Mouse (Mus musculus) c-Kit-negative CD71-positive TER-119-positive erythroid progenitor cells, embryonic 14.5 days (primary cell): Measurements from ENCODE around the gene Ell.

Source experiments
- DNase-seq: peaks from one replicate; pipeline ENCODE4 v3.0.0-alpha.2; 2013; ENCODE audit warnings: low read depth, low spot score

The Ell gene

DNA sequence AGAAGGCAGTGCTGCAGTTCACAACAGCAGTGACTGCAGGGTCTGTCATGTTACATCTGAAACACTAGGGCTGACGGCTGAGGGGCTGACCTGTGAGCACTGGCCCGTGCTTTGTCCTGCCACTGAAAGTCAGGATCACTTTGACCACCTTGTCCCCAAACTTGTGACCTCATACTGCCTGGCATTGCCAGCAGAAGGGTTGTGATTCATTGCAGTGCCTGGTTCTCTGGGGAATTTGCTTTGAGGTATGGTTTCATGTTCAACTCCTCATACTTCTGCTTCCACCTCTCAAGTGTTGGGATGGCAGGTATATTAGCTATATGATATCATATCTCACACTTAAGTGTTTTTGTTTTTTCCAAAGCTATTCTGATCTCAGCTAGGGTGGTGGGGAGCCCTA, 3.6 kb upstream of the Ell start:
- no peak for DNase-seq

DNA sequence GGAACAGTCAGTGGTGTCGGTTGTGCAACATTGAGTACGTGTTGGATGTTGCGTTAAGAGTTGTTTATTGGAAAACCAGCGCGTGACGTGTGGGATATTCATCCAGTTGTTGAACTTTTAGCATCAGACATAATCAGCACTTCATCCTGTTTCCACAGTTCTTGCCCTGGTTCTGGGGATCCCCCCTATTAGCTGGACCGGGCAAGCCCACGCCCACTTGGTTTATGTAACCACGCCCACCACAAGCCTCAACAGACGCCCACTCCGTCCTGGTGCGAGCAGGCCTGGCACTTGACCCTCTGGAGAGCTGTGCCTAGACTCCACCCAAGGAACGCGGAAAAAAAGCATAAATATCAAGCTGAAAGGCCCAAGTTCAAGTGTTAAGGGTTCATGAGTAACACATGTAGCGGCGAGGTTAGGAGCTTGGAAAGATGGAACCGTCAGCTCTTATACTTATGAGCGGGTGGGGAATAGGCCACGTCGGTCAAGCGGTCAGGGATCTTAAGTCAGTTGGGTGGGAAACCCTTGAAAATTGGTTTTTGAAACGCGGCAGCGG, 1.2 kb upstream of the Ell start:
- DNase-seq: no peak

GRCm38 (mm10) chr8:70538633-70539076, 602 bp upstream of the Ell start:
- peak; percentile 99 for DNase-seq

DNA sequence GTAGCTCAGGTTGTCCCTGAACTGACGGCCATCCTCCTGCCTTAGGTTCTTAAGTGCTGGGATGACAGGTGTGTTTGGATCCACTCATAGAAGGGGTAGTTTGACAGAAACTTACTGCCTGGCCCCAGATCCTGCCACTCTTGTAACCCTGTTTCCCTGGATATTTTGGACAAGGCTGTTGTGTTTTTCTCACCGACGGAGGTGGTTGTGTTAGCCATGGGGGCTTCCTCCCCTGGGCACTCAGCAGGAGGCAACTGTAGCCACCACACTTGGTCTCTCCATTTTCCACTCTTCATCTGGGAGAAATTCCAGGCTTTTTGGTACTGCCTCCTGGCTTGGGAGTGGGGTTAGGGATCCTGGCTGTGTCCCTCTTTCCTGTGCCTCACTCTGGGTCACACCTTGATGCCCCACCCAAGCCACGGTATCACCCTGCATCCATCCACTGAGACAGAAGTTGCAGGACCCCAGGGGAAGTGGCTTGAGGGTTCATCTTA, 803 bp downstream of the Ell start:
- DNase-seq: no peak

DNA sequence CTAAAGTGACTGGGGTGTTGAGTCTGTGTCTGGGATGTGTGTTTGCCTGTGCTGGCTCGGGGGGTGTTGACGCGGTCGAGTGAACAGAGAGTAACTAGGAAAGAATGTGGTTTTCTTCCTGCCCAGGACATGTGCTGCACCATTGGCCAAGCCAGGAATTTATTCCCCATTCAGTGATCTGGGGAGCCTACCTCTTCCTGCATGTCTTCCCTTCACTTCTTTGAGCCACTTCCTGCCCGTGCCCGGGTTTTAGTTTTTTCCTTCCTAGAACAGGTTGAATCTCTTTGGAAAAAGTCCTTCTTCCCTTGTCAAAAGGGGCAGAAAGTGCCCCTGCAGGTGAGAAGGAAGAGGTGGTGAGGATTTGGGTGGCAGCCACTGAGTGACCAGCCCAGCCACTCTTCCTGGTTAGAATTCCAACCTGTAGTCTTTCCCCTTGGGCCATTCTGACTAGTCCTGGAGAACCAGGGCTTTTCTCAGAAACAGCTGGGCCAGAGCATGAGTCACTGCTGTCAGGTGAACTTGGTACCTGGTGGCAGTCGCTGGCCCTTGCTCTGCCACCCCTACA, 1.3 kb downstream of the Ell start:
- DNase-seq: no peak

DNA sequence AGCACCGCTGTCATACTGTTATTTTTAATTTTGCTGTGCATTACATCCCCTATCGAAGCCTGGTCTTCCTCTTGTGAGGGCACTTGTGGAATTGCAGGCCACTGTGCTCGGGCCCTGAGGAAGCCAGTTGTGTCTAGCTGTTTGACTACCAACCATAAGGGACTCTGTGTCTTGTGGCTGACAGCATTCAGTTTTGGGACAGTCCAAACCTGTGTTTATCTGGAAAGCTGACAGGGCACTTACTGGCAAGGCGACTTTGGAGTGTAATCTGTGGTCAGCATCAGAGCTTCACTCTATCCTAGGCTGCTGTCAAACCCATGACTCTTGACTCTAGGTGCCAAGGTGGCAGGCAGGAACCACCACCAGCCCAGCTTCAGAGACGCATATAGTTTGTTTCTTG, 1.8 kb downstream of the Ell start:
- no peak for DNase-seq

DNA sequence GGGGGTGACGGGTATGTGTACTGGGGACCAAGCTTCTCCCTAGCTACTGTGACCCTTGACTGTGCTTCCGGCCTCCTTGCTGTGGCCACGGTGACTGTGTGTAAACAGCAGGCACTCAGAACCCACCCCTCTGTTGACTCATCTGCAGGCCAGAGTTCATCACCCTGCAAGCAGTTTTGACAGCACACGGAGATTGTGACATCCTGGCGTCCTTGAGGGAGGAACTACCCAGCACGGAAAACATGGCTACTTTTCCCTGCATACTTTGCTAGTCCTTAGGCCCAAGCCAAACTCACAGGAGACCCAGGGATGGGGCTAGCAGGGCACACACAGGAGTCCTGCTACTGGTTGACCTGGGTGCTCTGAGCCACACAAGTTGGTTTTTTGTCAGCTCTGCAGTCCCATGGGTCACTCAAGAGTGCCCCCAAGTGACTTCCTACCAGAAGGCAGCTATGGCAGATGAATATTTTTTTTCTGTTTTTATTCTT, 5.0 kb downstream of the Ell start:
- DNase-seq: no peak

DNA sequence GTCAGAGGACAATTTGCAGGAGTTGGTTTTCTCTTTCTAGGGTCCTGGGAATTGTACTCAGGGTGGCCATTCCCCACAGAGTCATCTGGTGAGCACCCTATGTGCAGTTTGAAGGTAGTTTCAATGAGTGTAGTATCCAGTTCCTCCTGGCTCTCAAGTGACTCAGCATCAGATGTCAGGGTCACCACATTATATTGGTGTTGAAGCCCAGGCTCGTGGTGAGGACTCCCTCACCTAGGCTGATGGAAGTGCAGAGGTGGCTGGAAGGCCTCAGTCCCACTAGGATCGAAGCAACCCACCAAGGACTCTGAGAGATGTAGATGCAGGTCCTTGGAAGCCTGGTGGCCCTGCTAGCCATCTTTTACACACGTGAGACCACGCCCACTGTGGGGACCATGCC, 7.2 kb downstream of the Ell start:
- no peak for DNase-seq

GRCm38 (mm10) chr8:70547762-70548161, 8.5 kb downstream of the Ell start:
- DNase-seq: no peak

DNA sequence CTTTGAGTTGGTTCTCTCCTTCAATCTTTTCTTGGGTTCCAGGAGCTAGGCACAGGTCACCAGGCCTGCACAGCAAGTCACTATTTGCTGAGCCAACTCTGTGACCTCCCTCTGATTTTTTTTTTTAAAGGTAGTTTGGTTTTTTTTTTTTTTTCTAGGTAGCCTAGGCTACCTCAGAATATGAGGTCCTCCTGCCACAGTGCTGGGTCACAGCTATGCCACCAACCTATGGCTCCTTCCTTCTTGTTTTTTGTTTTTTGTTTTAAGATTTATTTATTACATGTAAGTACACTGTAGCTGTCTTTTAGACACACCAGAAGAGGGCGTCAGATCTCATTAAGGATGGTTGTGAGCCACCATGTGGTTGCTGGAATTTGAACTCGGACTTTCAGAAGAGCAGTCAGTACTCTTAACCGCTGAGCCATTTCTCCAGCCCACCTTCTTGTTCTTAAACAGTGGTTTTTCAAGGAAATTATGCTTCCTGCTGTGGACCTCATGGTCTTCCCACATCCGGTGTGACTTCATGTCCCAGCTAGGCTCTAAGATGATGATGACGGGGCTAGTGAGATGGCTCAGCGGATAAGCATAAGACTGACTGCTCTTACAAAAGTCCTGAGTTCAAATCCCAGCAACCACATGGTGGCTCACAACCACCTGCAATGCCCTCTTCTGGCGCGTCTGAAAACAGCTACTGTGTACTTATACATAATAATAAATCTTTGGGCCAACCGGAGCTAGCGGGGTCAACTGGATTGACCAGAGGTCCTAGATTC, 10.3 kb downstream of the Ell start:
- no peak for DNase-seq

- DNase-seq: no peak
These were observed 12.4 kb downstream of the Ell start for GRCm38 (mm10) chr8:70551558-70552161.

- no peak for DNase-seq
These were observed 13.6 kb downstream of the Ell start for GRCm38 (mm10) chr8:70552836-70553235.

GRCm38 (mm10) chr8:70553740-70554139, 14.5 kb downstream of the Ell start:
- no peak for DNase-seq

GRCm38 (mm10) chr8:70555079-70555747, 16.0 kb downstream of the Ell start:
- no peak for DNase-seq

DNA sequence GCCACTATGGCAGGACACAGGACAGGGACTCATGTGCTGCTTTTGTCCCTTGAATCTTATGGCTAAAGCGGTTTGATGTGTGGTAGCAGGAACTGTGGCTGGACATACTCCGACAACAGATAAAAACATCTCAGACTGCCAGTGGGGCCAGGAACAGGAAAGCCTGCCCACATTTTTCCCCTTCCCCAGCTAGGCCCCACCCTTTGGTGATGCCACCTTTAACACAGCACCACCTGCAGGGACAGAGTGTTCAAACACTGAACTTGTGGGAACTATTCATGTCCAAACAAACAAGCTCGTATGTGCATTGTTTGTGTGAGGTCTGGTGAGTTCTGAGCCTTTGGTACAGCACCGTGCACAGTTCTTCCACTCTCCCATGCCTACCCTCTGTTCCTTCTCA, 19.1 kb downstream of the Ell start:
- DNase-seq: no peak

DNA sequence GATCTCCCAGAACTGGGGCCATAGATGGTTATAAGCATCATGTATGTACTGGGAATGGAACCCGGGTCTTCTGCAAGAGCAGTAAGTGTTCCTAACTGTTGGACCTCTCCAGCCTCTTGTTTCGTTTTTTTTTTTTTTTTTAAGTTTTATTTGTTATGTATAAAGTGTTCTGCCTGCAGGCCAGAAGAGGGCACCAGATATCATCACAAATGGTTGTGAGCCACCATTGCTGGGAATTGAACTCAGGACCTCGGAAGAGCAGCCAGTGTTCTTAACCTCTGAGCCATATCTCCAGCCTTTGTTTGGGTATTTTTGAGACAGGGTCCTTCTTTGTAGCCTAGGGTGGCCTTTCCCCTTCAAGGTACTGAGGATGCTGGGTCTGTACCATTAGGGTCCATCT, 19.7 kb downstream of the Ell start:
- DNase-seq: no peak

- DNase-seq: no peak
These were observed 20.8 kb downstream of the Ell start for GRCm38 (mm10) chr8:70560096-70560495.

DNA sequence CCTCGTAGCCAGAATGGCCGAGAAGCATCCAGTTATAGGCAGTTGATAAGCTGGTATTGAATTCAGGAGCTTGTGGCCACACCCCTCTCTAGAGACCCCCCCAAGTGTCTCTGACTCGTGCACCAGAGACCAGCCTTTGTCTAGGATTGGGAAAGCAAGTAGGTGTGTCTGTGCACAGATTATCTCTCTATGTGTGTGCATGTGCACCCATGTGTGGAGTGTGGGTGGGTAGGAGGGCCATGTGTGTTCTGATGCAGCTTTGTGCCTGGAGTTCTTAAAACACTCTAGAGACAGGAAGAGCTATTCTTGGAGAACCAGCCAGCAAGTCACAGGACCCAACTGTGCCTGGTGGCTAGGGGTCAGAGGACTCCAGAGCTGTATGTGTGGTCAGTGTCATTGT, 21.3 kb downstream of the Ell start:
- no peak for DNase-seq

DNA sequence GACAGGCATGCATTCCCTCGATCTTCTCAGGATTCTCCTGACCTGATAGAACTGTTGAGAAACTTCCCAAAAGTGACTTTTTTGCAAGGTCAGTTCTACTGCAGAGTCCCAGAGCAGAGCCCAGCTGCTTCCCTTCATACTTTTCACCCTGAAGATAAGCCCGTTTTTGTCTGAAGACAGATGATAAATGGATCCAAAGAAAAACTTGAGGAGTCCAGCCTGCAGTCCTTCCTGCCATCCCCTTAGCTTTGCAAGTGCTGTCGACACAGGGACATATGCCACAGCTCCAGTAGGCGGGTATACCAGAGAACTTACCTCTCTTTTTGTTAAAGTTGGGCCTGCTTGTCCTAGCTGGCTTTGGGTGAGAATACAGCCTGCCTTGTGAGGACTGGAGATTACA, 22.1 kb downstream of the Ell start:
- no peak for DNase-seq

DNA sequence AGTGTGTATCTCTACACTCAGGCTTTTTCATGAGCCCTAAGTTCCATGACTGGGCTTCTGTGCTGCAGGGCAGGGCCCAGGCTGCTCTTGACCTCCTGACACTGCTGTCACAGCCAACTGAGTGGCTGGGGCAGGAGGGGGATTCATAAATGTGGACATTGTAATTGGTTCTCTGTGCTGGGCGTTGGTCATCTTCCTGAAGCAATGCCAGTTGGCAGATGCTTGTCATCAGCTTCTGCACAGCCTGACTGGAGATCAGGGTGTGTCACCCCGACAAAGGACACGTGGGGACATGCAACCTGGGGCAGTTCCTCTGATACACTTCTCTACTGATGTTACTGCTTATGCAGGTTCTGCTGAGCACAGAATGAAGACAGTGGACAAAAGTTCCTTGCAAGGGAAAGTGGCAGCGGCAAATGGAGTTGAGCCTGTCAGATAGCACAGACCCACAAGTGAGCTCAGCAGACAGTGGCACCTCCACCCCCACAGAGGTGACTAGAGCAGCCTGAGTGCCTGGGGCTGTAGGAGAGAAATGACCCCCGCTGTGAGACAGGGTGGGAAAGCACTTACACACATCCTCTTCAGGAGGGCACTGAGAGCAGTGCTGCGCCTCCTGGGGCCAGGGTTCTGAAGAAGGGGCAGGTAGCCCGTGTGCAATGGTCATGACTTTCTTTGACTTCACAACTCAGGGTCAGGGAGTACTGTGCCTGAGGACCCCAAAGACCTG, 22.7 kb downstream of the Ell start:
- no peak for DNase-seq

GRCm38 (mm10) chr8:70562802-70563201, 23.5 kb downstream of the Ell start:
- DNase-seq: no peak
